Mouse (Mus musculus) forebrain, embryonic 14.5 days (tissue): ENCODE data around the gene Cyb561. TPM values are rescaled to one million over a fixed set of nuclear protein-coding genes. Genes with fewer than 3 reads are reported as not detected.

Source experiments
- ATAC-seq: fragments of 200-750 bp; cut with Nextera tagmentation; 2 replicates; pipeline ENCODE4 v1.8.0; 2017; ENCODE audit warnings: mild to moderate bottlenecking, moderate library complexity
- DNase-seq: peaks from one replicate; pipeline ENCODE4 v3.0.0-alpha.2; 2015; ENCODE audit warnings: low spot score
- H3K27ac ChIP-seq: fragments of 300-500 bp; sonication (generic); 2 replicates; pipeline ENCODE4 v1.5.1; 2014; ENCODE audit warnings: low read depth, mild to moderate bottlenecking, control low read depth, low read length, moderate library complexity
- H3K27me3 ChIP-seq: fragments of 300-500 bp; sonication (generic); replicated peaks from 2 replicates; pipeline ENCODE4 v1.6.1; 2014; ENCODE audit warnings: low read length, control low read depth, mixed read lengths; ENCODE audit not compliant: control insufficient read depth, insufficient read depth
- H3K36me3 ChIP-seq: fragments of 300-500 bp; sonication (generic); 2 replicates; pipeline ENCODE4 v1.6.1; 2014; ENCODE audit warnings: low read length, control low read depth; ENCODE audit not compliant: control insufficient read depth, insufficient read depth
- H3K4me1 ChIP-seq: fragments of 300-500 bp; sonication (generic); 2 replicates; pipeline ENCODE4 v1.6.1; 2014; ENCODE audit warnings: antibody characterized with exemption, low read length, control low read depth; ENCODE audit not compliant: control insufficient read depth, insufficient read depth
- H3K4me2 ChIP-seq: fragments of 300-500 bp; sonication (generic); 2 replicates; pipeline ENCODE4 v1.6.1; 2014; ENCODE audit warnings: mild to moderate bottlenecking, control low read depth, low read length
- H3K4me3 ChIP-seq: fragments of 300-500 bp; sonication (generic); 2 replicates; pipeline ENCODE4 v1.5.1; 2014; ENCODE audit warnings: low read depth, low read length, control low read depth
- H3K9ac ChIP-seq: fragments of 300-500 bp; sonication (generic); 2 replicates; pipeline ENCODE4 v1.6.1; 2014; ENCODE audit warnings: mild to moderate bottlenecking, low read length, control low read depth, moderate library complexity
- H3K9me3 ChIP-seq: fragments of 300-500 bp; sonication (generic); replicated peaks from 2 replicates; pipeline ENCODE4 v1.6.1; 2016; ENCODE audit warnings: low read length, control low read depth, mixed read lengths; ENCODE audit not compliant: control insufficient read depth
- WGBS: fragments of 180-500 bp; shearing (Covaris S2); extraction: QIAGEN DNeasy Blood & Tissue Kit; methylation state at CpG from one replicate; pipeline ENCODE4 v1.1.7; 2014; 5-methylcytosine and 5-hydroxymethylcytosine counted together
- polyA plus RNA-seq: library from polyadenylated mRNA; unstranded; fragments of >200 nt; fragmentation: Nextera tagmentation; extraction: Ambion mirVana; gene quantifications from 2 replicates; pipeline ENCODE4 v1.2.1, GENCODE M21; 2014

Cyb561 gene
- polyA plus RNA-seq, 1 experiment from 2014 or later = 26.0 TPM

GRCm38 (mm10) chr11:105946694-105947154 is 6.4 kb downstream of the Cyb561 start:
- H3K27me3 ChIP-seq = no peaks in the 10 kb centered on the region
- DNase-seq (no peak), ATAC-seq (no peak)
- no peak overlapping the region for H3K4me3 ChIP-seq
- no peak overlapping the region for H3K27ac ChIP-seq
- 61% methylated on average over 11 of the region's 11 CpGs for WGBS
- no peaks in the 10 kb centered on the region for H3K36me3 ChIP-seq
- H3K4me1 ChIP-seq = peaks cover 6% of the 10 kb centered on the region; the same call in 1 of the 2 replicates
- no peaks in the 10 kb centered on the region for H3K9me3 ChIP-seq
- no peak overlapping the region for H3K9ac ChIP-seq
- no peak overlapping the region for H3K4me2 ChIP-seq

- Histone ChIP-seq H3K9ac (peak overlapping the region; percentile 71; the same call in 1 of the 2 replicates), H3K9me3 (no peaks in the 10 kb centered on the region), H3K4me2 (peak overlapping the region; percentile 87), H3K4me1 (peaks cover 6% of the 10 kb centered on the region; the same call in 1 of the 2 replicates), H3K27me3 (no peaks in the 10 kb centered on the region), H3K4me3 (peak overlapping the region; percentile 57), H3K36me3 (no peaks in the 10 kb centered on the region), H3K27ac (no peak overlapping the region)
- DNase-seq (peak; percentile 25), ATAC-seq (peak; percentile 22; the same call in 1 of the 2 replicates)
- 76% methylated on average over 16 of the region's 16 CpGs for WGBS
Observed at GRCm38 (mm10) chr11:105944770-105945672, 8.1 kb downstream of the Cyb561 start.

DNA sequence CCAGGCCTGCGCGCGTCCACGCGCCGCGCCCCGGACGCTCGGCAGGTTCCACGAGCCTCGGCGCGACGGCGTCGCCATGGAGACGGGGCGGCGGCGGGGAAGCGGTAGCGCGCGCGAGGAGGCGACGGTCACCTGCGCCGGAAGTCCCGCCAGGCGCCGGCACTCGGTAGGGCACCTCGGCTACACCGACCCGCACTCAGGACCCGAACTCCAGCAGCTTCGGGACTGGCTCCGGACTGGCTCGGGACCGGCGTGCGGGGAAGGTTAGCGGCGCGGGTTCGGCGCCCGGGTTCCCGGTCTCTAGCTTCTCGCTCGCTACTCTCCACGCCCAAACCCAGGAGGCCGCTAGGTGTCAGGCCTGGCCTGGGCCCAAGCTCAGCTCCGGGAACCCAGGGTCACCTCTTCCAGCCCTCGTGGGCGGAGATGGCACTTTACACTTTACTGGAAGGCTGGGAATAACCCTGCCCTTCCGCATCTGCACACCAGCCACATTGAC is 9.0 kb downstream of the Cyb561 start:
- WGBS = under 1% methylated on average over 59 of the region's 59 CpGs

DNA sequence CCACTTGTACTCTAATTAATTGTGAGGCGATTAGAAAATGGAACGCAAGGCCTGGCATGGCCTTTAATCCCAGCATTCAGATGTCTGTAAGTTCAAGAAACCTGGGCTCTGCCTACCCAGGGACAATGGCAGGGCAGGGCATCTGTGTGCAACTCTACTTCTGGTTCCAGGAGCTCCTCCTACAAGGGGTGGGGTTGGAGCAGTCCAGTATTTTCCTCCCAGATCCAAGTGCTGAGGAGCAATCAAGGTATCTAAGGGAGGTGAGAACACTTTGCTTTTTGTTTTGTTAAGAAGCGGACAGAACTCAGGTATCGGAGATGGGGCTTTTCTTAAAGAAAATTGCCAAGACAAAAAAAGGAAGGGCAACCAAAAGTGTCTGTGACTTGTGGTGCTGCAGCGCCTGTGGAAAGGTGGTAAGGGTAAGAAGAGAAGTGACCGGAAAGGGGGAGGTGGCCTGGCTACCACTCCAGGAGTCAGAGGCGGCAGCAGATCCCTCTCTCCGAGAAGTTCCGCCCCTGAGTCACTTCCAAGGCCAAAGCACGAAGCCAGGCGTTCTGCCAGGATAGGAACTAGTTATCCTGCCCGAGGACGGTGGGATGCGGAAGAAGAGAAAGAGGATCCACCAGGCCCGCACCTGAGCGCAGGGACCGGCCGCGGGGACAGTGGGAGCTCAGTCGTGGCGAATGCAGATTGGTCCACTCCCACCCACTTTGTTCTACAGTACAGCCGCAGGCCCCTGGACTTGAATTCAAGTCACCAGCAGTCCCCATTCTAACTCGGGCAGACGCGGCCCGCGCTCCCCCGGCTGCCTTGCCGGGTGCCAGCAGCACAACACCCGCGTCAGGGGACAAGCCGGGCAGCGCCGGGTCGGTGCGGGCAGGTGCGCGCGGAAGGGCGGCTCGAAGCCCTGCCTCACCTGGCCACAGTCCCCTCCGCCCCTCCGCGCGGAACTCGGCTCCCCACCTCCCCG is 9.7 kb downstream of the Cyb561 start:
- no peak overlapping the region for H3K27ac ChIP-seq
- DNase-seq (peak; percentile 45), ATAC-seq (peak; percentile 42)
- H3K9ac ChIP-seq = peak overlapping the region; percentile 71
- H3K4me1 ChIP-seq = peaks cover 6% of the 10 kb centered on the region; the same call in 1 of the 2 replicates
- H3K27me3 ChIP-seq = no peaks in the 10 kb centered on the region
- H3K4me3 ChIP-seq = peak overlapping the region; percentile 57
- WGBS = 7% methylated on average over 42 of the region's 47 CpGs
- H3K9me3 ChIP-seq = no peaks in the 10 kb centered on the region
- H3K36me3 ChIP-seq = no peaks in the 10 kb centered on the region
- peak overlapping the region; percentile 87 for H3K4me2 ChIP-seq

More for the DNA sequence above, 9.0 kb downstream of the Cyb561 start:
- DNase-seq (peak; percentile 67), ATAC-seq (peak; percentile 81)
- H3K27me3 ChIP-seq = no peaks in the 10 kb centered on the region
- H3K36me3 ChIP-seq = no peaks in the 10 kb centered on the region
- no peaks in the 10 kb centered on the region for H3K9me3 ChIP-seq
- H3K27ac ChIP-seq = no peak overlapping the region
- H3K4me1 ChIP-seq = peaks cover 6% of the 10 kb centered on the region; the same call in 1 of the 2 replicates
- peak overlapping the region; percentile 71 for H3K9ac ChIP-seq
- peak overlapping the region; percentile 57 for H3K4me3 ChIP-seq
- H3K4me2 ChIP-seq = peak overlapping the region; percentile 87

DNA sequence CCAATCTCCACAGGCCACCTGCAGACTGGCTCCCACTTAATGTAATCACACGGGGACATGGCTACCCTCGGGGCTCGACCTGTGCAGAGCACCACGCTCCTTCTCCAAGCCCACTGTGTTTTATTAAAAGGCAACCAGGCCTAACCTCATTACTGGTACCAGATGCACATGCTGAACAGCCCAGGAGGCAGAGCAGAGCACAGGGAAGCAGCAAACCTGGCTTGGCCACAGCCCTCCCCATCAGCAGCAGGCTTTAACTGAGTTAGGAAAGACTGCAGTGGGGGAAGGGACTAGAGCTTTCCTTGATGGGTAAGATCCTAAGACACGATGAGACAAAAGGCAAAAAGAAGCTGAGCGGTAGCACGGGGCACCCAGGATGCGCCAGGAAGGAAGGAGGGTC is 11.2 kb downstream of the Cyb561 start:
- Histone ChIP-seq H3K27ac (no peak overlapping the region), H3K4me2 (no peak overlapping the region), H3K27me3 (no peaks in the 10 kb centered on the region), H3K9me3 (no peaks in the 10 kb centered on the region), H3K9ac (no peak overlapping the region), H3K4me3 (no peak overlapping the region), H3K4me1 (peaks cover 6% of the 10 kb centered on the region; the same call in 1 of the 2 replicates), H3K36me3 (no peaks in the 10 kb centered on the region)
- ATAC-seq (no peak), DNase-seq (no peak)
- WGBS = 64% methylated on average over 8 of the region's 8 CpGs

- DNase-seq (peak; percentile 12), ATAC-seq (no peak)
- Histone ChIP-seq H3K9me3 (no peaks in the 10 kb centered on the region), H3K9ac (peak overlapping the region; percentile 32; the same call in 1 of the 2 replicates), H3K4me1 (0 out of 2 replicates have a peak, but pooled peaks cover 3% of the 10 kb centered on the region), H3K36me3 (0 out of 2 replicates have a peak, but pooled peaks cover 3% of the 10 kb centered on the region), H3K27ac (no peak overlapping the region), H3K4me2 (no peak overlapping the region), H3K27me3 (no peaks in the 10 kb centered on the region), H3K4me3 (no peak overlapping the region)
- WGBS = 38% methylated on average over 9 of the region's 9 CpGs
Observed at GRCm38 (mm10) chr11:105938771-105939170, 14.4 kb downstream of the Cyb561 start.

DNA sequence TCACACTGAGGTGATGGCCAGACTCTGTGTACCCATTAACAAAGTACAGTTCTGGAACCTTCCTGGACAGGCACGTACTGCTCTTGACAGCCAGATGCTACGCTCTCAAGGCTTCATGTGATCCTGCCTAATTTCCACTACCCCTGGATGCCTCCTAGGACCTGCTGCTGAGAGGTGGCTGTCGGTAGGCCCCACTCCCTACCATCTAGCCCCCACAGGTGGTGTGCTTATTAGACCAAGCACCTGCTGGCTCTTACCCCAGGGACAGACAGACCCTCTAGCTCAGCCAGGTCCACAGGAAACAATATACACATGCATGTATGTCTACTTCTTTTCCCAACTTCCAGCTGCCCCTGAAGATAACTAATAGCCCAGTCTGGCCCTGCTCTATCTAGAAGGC is 16.2 kb downstream of the Cyb561 start:
- Histone ChIP-seq H3K36me3 (0 out of 2 replicates have a peak, but pooled peaks cover 3% of the 10 kb centered on the region), H3K4me2 (no peak overlapping the region), H3K27me3 (no peaks in the 10 kb centered on the region), H3K27ac (no peak overlapping the region), H3K4me3 (no peak overlapping the region), H3K9me3 (no peaks in the 10 kb centered on the region), H3K4me1 (no peaks in the 10 kb centered on the region), H3K9ac (no peak overlapping the region)
- WGBS = 93% methylated on average over 3 of the region's 3 CpGs
- DNase-seq = no peak
- ATAC-seq = no peak

- DNase-seq = no peak
- 0 out of 2 replicates have a peak, but pooled peaks cover 3% of the 10 kb centered on the region for H3K36me3 ChIP-seq
- 88% methylated on average over 6 of the region's 6 CpGs for WGBS
- no peak overlapping the region for H3K4me3 ChIP-seq
- no peaks in the 10 kb centered on the region for H3K27me3 ChIP-seq
- H3K27ac ChIP-seq = no peak overlapping the region
- no peaks in the 10 kb centered on the region for H3K9me3 ChIP-seq
- H3K4me1 ChIP-seq = no peaks in the 10 kb centered on the region
- no peak overlapping the region for H3K4me2 ChIP-seq
- H3K9ac ChIP-seq = no peak overlapping the region
- ATAC-seq = no peak
Observed at GRCm38 (mm10) chr11:105936200-105936599, 16.9 kb downstream of the Cyb561 start.
